Mouse (Mus musculus) MEL (cell line): ENCODE data around the gene Plcb1. TPM values are rescaled to one million over a fixed set of nuclear protein-coding genes. Genes with fewer than 3 reads are reported as not detected.

Experiments
- DNase-seq: peaks from one replicate; pipeline ENCODE4 v3.0.0; 2011; ENCODE audit warnings: low read depth, low spot score
- H3K27ac ChIP-seq: 2 replicates; pipeline ENCODE4 v1.5.1; 2012; ENCODE audit warnings: low read depth, mild to moderate bottlenecking, control low read depth, low read length, moderate library complexity; ENCODE audit not compliant: control insufficient read depth
- H3K27me3 ChIP-seq, 2 experiments: fragments of 150-350 bp in 1 of 2; sonication (generic) in 1 of 2; 2 replicates each; pipeline ENCODE4 v1.6.1; 2012; ENCODE audit warnings: low read length in 2 of 2, mild to moderate bottlenecking in 2 of 2, improper control_type of control experiment in 1 of 2, moderate library complexity in 1 of 2; ENCODE audit not compliant: insufficient read depth in 2 of 2, control insufficient read depth in 1 of 2
- H3K36me3 ChIP-seq, 2 experiments: 2 replicates each; pipeline ENCODE4 v1.6.1; 2012 to 2014; ENCODE audit warnings: low read length in 2 of 2, improper control_type of control experiment in 1 of 2, inconsistent platforms in 1 of 2, mild to moderate bottlenecking in 1 of 2; ENCODE audit not compliant: insufficient read depth in 2 of 2, control insufficient read depth in 1 of 2
- H3K4me1 ChIP-seq, 2 experiments: fragments of 150-350 bp in 1 of 2; sonication (generic) in 1 of 2; 2 replicates each; pipeline ENCODE4 v1.6.1; 2012; ENCODE audit warnings: low read length in 2 of 2, improper control_type of control experiment in 1 of 2, mild to moderate bottlenecking in 1 of 2; ENCODE audit not compliant: insufficient read depth in 2 of 2, control insufficient read depth in 1 of 2
- H3K4me3 ChIP-seq, 2 experiments: fragments of 150-350 bp in 1 of 2; sonication (generic) in 1 of 2; 2 replicates each; pipeline ENCODE4 v1.5.1; 2012; ENCODE audit warnings: low read depth in 2 of 2, low read length in 2 of 2, mild to moderate bottlenecking in 2 of 2, moderate library complexity in 2 of 2, control low read depth in 1 of 2, improper control_type of control experiment in 1 of 2; ENCODE audit not compliant: control insufficient read depth in 1 of 2, insufficient read depth in 1 of 2
- H3K79me2 ChIP-seq: 2 replicates; pipeline ENCODE4 v1.6.1; 2012; ENCODE audit warnings: mild to moderate bottlenecking, low read length, moderate library complexity; ENCODE audit not compliant: control insufficient read depth, poor library complexity, insufficient read depth
- H3K9ac ChIP-seq: 2 replicates; pipeline ENCODE4 v1.6.1; 2012; ENCODE audit warnings: low read depth, mild to moderate bottlenecking, control low read depth, low read length, moderate library complexity; ENCODE audit not compliant: control insufficient read depth, poor library complexity, severe bottlenecking
- H3K9me3 ChIP-seq: fragments of 150-350 bp; sonication (generic); replicated peaks from 2 replicates; pipeline ENCODE4 v1.6.1; 2012; ENCODE audit warnings: mild to moderate bottlenecking, low read length, improper control_type of control experiment, moderate library complexity; ENCODE audit not compliant: insufficient read depth
- CHD1 ChIP-seq: IDR thresholded peaks from 2 replicates; pipeline ENCODE4 v1.6.1; 2012; ENCODE audit warnings: low read depth, mild to moderate bottlenecking, inconsistent platforms, low read length, improper control_type of control experiment
- CTCF ChIP-seq, 3 experiments: IDR thresholded peaks in 2 of 3; conservative IDR thresholded peaks in 1 of 3; 2 replicates each; pipeline ENCODE4 v1.5.1; 2011 to 2012; ENCODE audit warnings: low read length in 3 of 3, low read depth in 2 of 3, mild to moderate bottlenecking in 2 of 3, improper control_type of control experiment in 1 of 3, inconsistent platforms in 1 of 3, mixed read lengths in 1 of 3, moderate library complexity in 1 of 3; ENCODE audit not compliant: control insufficient read depth in 1 of 3, insufficient read depth in 1 of 3, poor library complexity in 1 of 3, severe bottlenecking in 1 of 3
- EP300 ChIP-seq, 2 experiments: IDR thresholded peaks; 2 replicates each; pipeline ENCODE4 v1.6.1; 2011; ENCODE audit warnings: improper control_type of control experiment in 2 of 2, low read length in 2 of 2, low read depth in 1 of 2, mild to moderate bottlenecking in 1 of 2
- ETS1 ChIP-seq: IDR thresholded peaks from 2 replicates; pipeline ENCODE4 v1.6.1; 2012; ENCODE audit warnings: low read depth, mild to moderate bottlenecking, inconsistent platforms, low read length, improper control_type of control experiment, moderate library complexity
- HCFC1 ChIP-seq: IDR thresholded peaks from 2 replicates; pipeline ENCODE4 v1.6.1; 2012; ENCODE audit warnings: low read depth, mild to moderate bottlenecking, inconsistent platforms, low read length, improper control_type of control experiment, moderate library complexity
- JUND ChIP-seq: IDR thresholded peaks from 2 replicates; pipeline ENCODE4 v1.6.1; 2011; ENCODE audit warnings: low read depth, mild to moderate bottlenecking, improper control_type of control experiment, low read length
- MAX ChIP-seq: IDR thresholded peaks from 2 replicates; pipeline ENCODE4 v1.6.1; 2011; ENCODE audit warnings: low read length, improper control_type of control experiment
- MAZ ChIP-seq: IDR thresholded peaks from 2 replicates; pipeline ENCODE4 v1.6.1; 2012; ENCODE audit warnings: low read depth, mild to moderate bottlenecking, inconsistent platforms, low read length, improper control_type of control experiment
- MXI1 ChIP-seq: IDR thresholded peaks from 2 replicates; pipeline ENCODE4 v1.6.1; 2011; ENCODE audit warnings: mild to moderate bottlenecking, low read depth, low read length, improper control_type of control experiment
- MYB ChIP-seq: IDR thresholded peaks from 2 replicates; pipeline ENCODE4 v1.6.1; 2011; ENCODE audit warnings: mild to moderate bottlenecking, low read depth, low read length, improper control_type of control experiment
- MYC ChIP-seq: IDR thresholded peaks from 2 replicates; pipeline ENCODE4 v1.6.1; 2011; ENCODE audit warnings: low read depth, mild to moderate bottlenecking, low read length, improper control_type of control experiment, moderate library complexity
- NELFE ChIP-seq: IDR thresholded peaks from 2 replicates; pipeline ENCODE4 v1.6.1; 2011; ENCODE audit warnings: low read depth, low read length, improper control_type of control experiment
- POLR2A ChIP-seq, 2 experiments: IDR thresholded peaks; 2 replicates each; pipeline ENCODE4 v1.6.1; 2011 to 2012; ENCODE audit warnings: low read length in 2 of 2, mild to moderate bottlenecking in 2 of 2, control low read depth in 1 of 2, improper control_type of control experiment in 1 of 2, low read depth in 1 of 2, moderate library complexity in 1 of 2; ENCODE audit not compliant: control insufficient read depth in 1 of 2, insufficient read depth in 1 of 2, poor library complexity in 1 of 2
- POLR2AphosphoS5 ChIP-seq: IDR thresholded peaks from 2 replicates; pipeline ENCODE4 v1.6.1; 2012; ENCODE audit warnings: low read depth, borderline replicate concordance, mild to moderate bottlenecking, inconsistent platforms, low read length, moderate library complexity, mixed read lengths
- RCOR1 ChIP-seq: IDR thresholded peaks from 2 replicates; pipeline ENCODE4 v1.6.1; 2012; ENCODE audit warnings: low read depth, mild to moderate bottlenecking, inconsistent platforms, low read length, improper control_type of control experiment
- SMC3 ChIP-seq: IDR thresholded peaks from 2 replicates; pipeline ENCODE4 v1.6.1; 2011; ENCODE audit warnings: low read depth, low read length, improper control_type of control experiment
- TBP ChIP-seq: IDR thresholded peaks from 2 replicates; pipeline ENCODE4 v1.8.0; 2011; ENCODE audit warnings: low read depth, low read length, improper control_type of control experiment
- UBTF ChIP-seq: IDR thresholded peaks from 2 replicates; pipeline ENCODE4 v1.6.1; 2012; ENCODE audit warnings: low read depth, mild to moderate bottlenecking, inconsistent platforms, low read length, improper control_type of control experiment, moderate library complexity, borderline replicate concordance; ENCODE audit not compliant: insufficient read depth
- USF1 ChIP-seq: IDR thresholded peaks from 2 replicates; pipeline ENCODE4 v1.6.1; 2014; ENCODE audit warnings: low read depth, mild to moderate bottlenecking, inconsistent platforms, low read length, improper control_type of control experiment, moderate library complexity
- USF2 ChIP-seq, 2 experiments: IDR thresholded peaks; 2 replicates each; pipeline ENCODE4 v1.6.1; 2011 to 2012; ENCODE audit warnings: improper control_type of control experiment in 2 of 2, low read length in 2 of 2, borderline replicate concordance in 1 of 2, inconsistent platforms in 1 of 2, low read depth in 1 of 2, mild to moderate bottlenecking in 1 of 2; ENCODE audit not compliant: insufficient read depth in 1 of 2
- ZC3H11A ChIP-seq: IDR thresholded peaks from 2 replicates; pipeline ENCODE4 v1.6.1; 2012; ENCODE audit warnings: low read depth, mild to moderate bottlenecking, inconsistent platforms, low read length, improper control_type of control experiment
- ZMIZ1 ChIP-seq: IDR thresholded peaks from 2 replicates; pipeline ENCODE4 v1.6.1; 2012; ENCODE audit warnings: low read depth, mild to moderate bottlenecking, inconsistent platforms, low read length, improper control_type of control experiment, moderate library complexity
- polyA plus RNA-seq, 2 experiments: library from polyadenylated mRNA; stranded (reverse) in 1 of 2; unstranded in 1 of 2; fragments of >175 nt in 1 of 2; fragments of >200 nt in 1 of 2; gene quantifications; 2 replicates each; pipeline versions ENCODE4 v1.2.1 to v1.2.4; 2012; ENCODE audit warnings: low replicate concordance in 2 of 2, low read depth in 1 of 2; ENCODE audit not compliant: insufficient read length in 2 of 2, insufficient read depth in 1 of 2, missing spikeins in 1 of 2
- total RNA-seq: library from RNA; depleted of rRNA; stranded (reverse); fragments of 300-350 nt; gene quantifications from 2 replicates; pipeline ENCODE4 v1.2.3, GENCODE M21; 2012

Gene Plcb1
- total and polyA plus RNA-seq, 3 experiments: not detected

DNA sequence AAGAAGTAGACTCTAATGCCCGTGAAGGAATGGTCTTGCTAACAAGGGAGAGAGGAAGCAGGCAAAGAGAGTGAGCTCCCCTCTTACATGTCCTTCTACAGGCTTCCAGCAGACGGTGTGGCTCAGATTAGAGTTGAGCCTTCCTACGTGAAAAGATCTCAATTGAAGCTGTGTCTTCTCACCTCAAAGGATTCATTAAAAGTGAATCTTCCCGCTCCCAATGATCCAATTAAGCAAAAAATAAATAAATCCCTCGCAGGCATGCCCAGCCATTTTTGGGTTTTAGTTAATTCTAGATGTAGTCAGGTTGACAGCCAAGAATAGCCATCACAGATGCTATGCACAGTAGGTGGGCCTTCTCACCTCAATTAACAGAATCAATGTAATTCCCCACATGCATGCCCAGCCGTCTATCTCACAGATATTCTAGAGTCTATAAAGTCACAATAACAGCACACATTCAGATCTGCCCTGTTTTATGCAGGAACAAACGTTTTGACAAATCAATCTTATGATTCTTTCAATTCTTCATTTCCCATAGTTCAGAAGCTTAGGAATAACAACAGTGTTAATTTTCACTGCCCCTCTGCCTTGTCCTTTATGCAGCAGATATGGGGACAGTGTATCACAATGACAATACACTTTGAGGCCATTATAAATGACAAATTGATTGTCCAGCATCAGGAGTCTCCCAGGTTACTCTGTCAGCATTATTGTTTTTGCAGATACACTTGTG, 520.0 kb downstream of the Plcb1 start:
- no peak for DNase-seq
- no peaks in the 10 kb centered on the region for H3K36me3 ChIP-seq
- H3K4me1 ChIP-seq: no peaks in the 10 kb centered on the region
- no peak overlapping the region for H3K4me3 ChIP-seq
- H3K27me3 ChIP-seq: no peaks in the 10 kb centered on the region
- no peaks in the 10 kb centered on the region for H3K79me2 ChIP-seq
- no peak for TF ChIP-seq ZC3H11A
- TF ChIP-seq HCFC1: no peak
- no peak for TF ChIP-seq CTCF (IDR thresholded peaks at IDR 0.05 in 2 of 3, conservative IDR thresholded peaks at IDR 0.05 in 1 of 3; ENCODE audit: control insufficient read depth in 1 of 3, insufficient read depth in 1 of 3, low read depth in 2 of 3, low read length in 3 of 3, poor library complexity in 1 of 3, severe bottlenecking in 1 of 3)
- H3K9me3 ChIP-seq: no peaks in the 10 kb centered on the region
- no peak overlapping the region for H3K9ac ChIP-seq
- no peak overlapping the region for H3K27ac ChIP-seq

DNA sequence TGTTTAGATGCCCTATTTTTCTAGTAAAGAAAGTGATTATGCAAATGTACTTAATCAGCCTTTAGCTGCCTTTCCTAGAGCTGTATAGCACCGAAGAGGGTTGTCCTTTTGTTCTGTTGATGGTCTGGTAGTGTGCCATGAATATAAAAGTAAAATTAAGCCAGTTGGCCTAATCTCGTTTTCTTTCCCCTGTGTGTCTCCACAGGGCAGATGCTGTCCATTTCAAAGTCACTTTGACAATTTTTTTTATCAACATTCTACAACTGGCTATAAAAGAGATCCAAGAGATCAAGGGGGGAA, 520.6 kb downstream of the Plcb1 start:
- no peak overlapping the region for H3K9ac ChIP-seq
- H3K4me3 ChIP-seq: no peak overlapping the region
- H3K9me3 ChIP-seq: no peaks in the 10 kb centered on the region
- H3K79me2 ChIP-seq: no peaks in the 10 kb centered on the region
- H3K36me3 ChIP-seq: no peaks in the 10 kb centered on the region
- H3K27me3 ChIP-seq: no peaks in the 10 kb centered on the region
- no peaks in the 10 kb centered on the region for H3K4me1 ChIP-seq
- H3K27ac ChIP-seq: no peak overlapping the region
- DNase-seq: no peak
- TF ChIP-seq USF1: no peak
- no peak for TF ChIP-seq MAZ
- TF ChIP-seq POLR2A (IDR thresholded peaks at IDR 0.05; ENCODE audit: control insufficient read depth in 1 of 2, insufficient read depth in 1 of 2, low read depth in 1 of 2, low read length in 2 of 2, poor library complexity in 1 of 2): no peak
- no peak for TF ChIP-seq SMC3
- no peak for TF ChIP-seq MAX
- no peak for TF ChIP-seq EP300 (IDR thresholded peaks at IDR 0.05; ENCODE audit: low read depth in 1 of 2, low read length in 2 of 2)
- no peak for TF ChIP-seq UBTF
- TF ChIP-seq NELFE: no peak
- no peak for TF ChIP-seq JUND
- TF ChIP-seq MXI1: no peak
- TF ChIP-seq POLR2AphosphoS5: no peak
- TF ChIP-seq ZMIZ1: no peak
- no peak for TF ChIP-seq CHD1
- TF ChIP-seq ETS1: no peak
- TF ChIP-seq RCOR1: no peak
- TF ChIP-seq MYC: no peak
- no peak for TF ChIP-seq MYB
- no peak for TF ChIP-seq USF2 (IDR thresholded peaks at IDR 0.05; ENCODE audit: borderline replicate concordance in 1 of 2, insufficient read depth in 1 of 2, low read depth in 1 of 2, low read length in 2 of 2)
- TF ChIP-seq TBP: no peak
